Mouse (Mus musculus) bone marrow macrophage, adult 2 months (primary cell): ENCODE measurements around the gene Erp27.

Source experiments
- CTCF ChIP-seq: IDR thresholded peaks from 2 replicates; pipeline ENCODE4 v1.5.1; 2012; ENCODE audit warnings: low read depth, mild to moderate bottlenecking, low read length, moderate library complexity
- POLR2A ChIP-seq: IDR thresholded peaks from 2 replicates; pipeline ENCODE4 v1.6.1; 2012; ENCODE audit warnings: mild to moderate bottlenecking, low read depth, low read length, borderline replicate concordance

DNA sequence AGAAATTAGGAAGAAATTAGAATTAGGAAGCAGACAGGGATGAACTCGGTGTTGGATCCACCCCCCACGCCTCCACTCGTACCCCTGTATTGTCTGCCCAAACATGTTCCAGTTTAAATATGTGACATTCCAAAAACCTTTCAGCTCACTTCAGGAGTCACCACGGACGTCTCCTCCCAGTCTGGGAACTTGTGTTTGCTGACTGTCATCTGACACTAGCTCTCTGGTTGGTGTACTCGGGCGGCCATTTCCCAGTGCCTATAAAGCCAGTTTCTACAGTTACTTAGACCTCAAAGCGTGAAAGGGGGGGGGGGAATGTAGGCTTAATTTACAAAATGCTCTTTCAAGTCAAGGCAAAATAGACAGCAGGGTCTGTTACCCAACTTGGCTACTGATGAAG lies 40.3 kb downstream of the Erp27 start:
- no peak for TF ChIP-seq POLR2A
- TF ChIP-seq CTCF = no peak
